Mouse (Mus musculus) hindbrain, embryonic 14.5 days (tissue): Measurements from ENCODE around the gene Gm20431. TPM values are rescaled to one million over a fixed set of nuclear protein-coding genes. Genes with fewer than 3 reads are reported as not detected.

Source experiments
- ATAC-seq: fragments of 200-750 bp; cut with Nextera tagmentation; 2 replicates; pipeline ENCODE4 v1.8.0; 2017; ENCODE audit warnings: moderate number of reproducible peaks, mild to moderate bottlenecking, moderate TSS enrichment, moderate library complexity; ENCODE audit not compliant: low FRiP score
- DNase-seq: peaks from one replicate; pipeline ENCODE4 v3.0.0-alpha.2; 2015; ENCODE audit warnings: low spot score
- H3K27ac ChIP-seq: fragments of 300-500 bp; sonication (generic); 2 replicates; pipeline ENCODE4 v1.5.1; 2014; ENCODE audit warnings: mild to moderate bottlenecking, moderate library complexity
- H3K27me3 ChIP-seq: fragments of 300-500 bp; sonication (generic); 2 replicates; pipeline ENCODE4 v1.6.1; 2014; ENCODE audit warnings: mild to moderate bottlenecking, low read length, mixed read lengths; ENCODE audit not compliant: control insufficient read depth, insufficient read depth
- H3K36me3 ChIP-seq: fragments of 300-500 bp; sonication (generic); replicated peaks from 2 replicates; pipeline ENCODE4 v1.6.1; 2014; ENCODE audit not compliant: control insufficient read depth, insufficient read depth
- H3K4me1 ChIP-seq: fragments of 300-500 bp; sonication (generic); replicated peaks from 2 replicates; pipeline ENCODE4 v1.6.1; 2014; ENCODE audit warnings: antibody characterized with exemption, low read length, mixed read lengths; ENCODE audit not compliant: control insufficient read depth, insufficient read depth
- H3K4me2 ChIP-seq: fragments of 300-500 bp; sonication (generic); replicated peaks from 2 replicates; pipeline ENCODE4 v1.6.1; 2014; ENCODE audit warnings: mild to moderate bottlenecking, moderate library complexity
- H3K4me3 ChIP-seq: fragments of 300-500 bp; sonication (generic); replicated peaks from 2 replicates; pipeline ENCODE4 v1.5.1; 2014; ENCODE audit warnings: mild to moderate bottlenecking, low read length
- H3K9ac ChIP-seq: fragments of 300-500 bp; sonication (generic); 2 replicates; pipeline ENCODE4 v1.6.1; 2014
- H3K9me3 ChIP-seq: fragments of 300-500 bp; sonication (generic); 2 replicates; pipeline ENCODE4 v1.6.1; 2016; ENCODE audit warnings: low read length; ENCODE audit not compliant: control insufficient read depth
- WGBS: fragments of 180-500 bp; shearing (Covaris S2); extraction: QIAGEN DNeasy Blood & Tissue Kit; methylation state at CpG from one replicate; pipeline ENCODE4 v1.1.7; 2014; 5-methylcytosine and 5-hydroxymethylcytosine counted together
- polyA plus RNA-seq: library from polyadenylated mRNA; unstranded; fragments of >200 nt; fragmentation: Nextera tagmentation; extraction: Ambion mirVana; gene quantifications from 2 replicates; pipeline ENCODE4 v1.2.1, GENCODE M21; 2014

The Gm20431 gene
- polyA plus RNA-seq, 1 experiment from 2014 or later = 19.8 TPM

- Histone ChIP-seq H3K4me1 (no peaks in the 10 kb centered on the region), H3K27ac (no peak overlapping the region), H3K27me3 (0 out of 2 replicates have a peak, but pooled peaks cover 3% of the 10 kb centered on the region), H3K9me3 (no peaks in the 10 kb centered on the region), H3K4me3 (no peak overlapping the region), H3K4me2 (no peak overlapping the region), H3K9ac (no peak overlapping the region), H3K36me3 (no peaks in the 10 kb centered on the region)
- 80% methylated on average over 4 of the region's 4 CpGs for WGBS
- ATAC-seq (no peak), DNase-seq (no peak)
Measured at GRCm38 (mm10) chr2:167669398-167669797, 8.1 kb upstream of the Gm20431 start.

GRCm38 (mm10) chr2:167668426-167668825, 7.1 kb upstream of the Gm20431 start:
- 0 out of 2 replicates have a peak, but pooled peaks cover 3% of the 10 kb centered on the region for H3K27me3 ChIP-seq
- no peaks in the 10 kb centered on the region for H3K4me1 ChIP-seq
- H3K36me3 ChIP-seq = no peaks in the 10 kb centered on the region
- WGBS = 83% methylated on average over 5 of the region's 5 CpGs
- H3K9me3 ChIP-seq = no peaks in the 10 kb centered on the region
- no peak overlapping the region for H3K9ac ChIP-seq
- no peak overlapping the region for H3K4me3 ChIP-seq
- no peak for DNase-seq
- no peak overlapping the region for H3K27ac ChIP-seq
- H3K4me2 ChIP-seq = no peak overlapping the region
- no peak for ATAC-seq

- no peak for ATAC-seq
- no peak overlapping the region for H3K4me2 ChIP-seq
- no peaks in the 10 kb centered on the region for H3K9me3 ChIP-seq
- H3K4me1 ChIP-seq = no peaks in the 10 kb centered on the region
- DNase-seq = no peak
- H3K27ac ChIP-seq = no peak overlapping the region
- H3K36me3 ChIP-seq = no peaks in the 10 kb centered on the region
- 0 out of 2 replicates have a peak, but pooled peaks cover 3% of the 10 kb centered on the region for H3K27me3 ChIP-seq
- no peak overlapping the region for H3K4me3 ChIP-seq
- WGBS = 83% methylated on average over 18 of the region's 18 CpGs
- H3K9ac ChIP-seq = no peak overlapping the region
Measured at GRCm38 (mm10) chr2:167665972-167666713, 4.8 kb upstream of the Gm20431 start.

GRCm38 (mm10) chr2:167662713-167663112, 1.4 kb upstream of the Gm20431 start:
- Histone ChIP-seq H3K27ac (no peak overlapping the region), H3K9ac (no peak overlapping the region), H3K4me2 (no peak overlapping the region), H3K4me1 (peaks cover 16% of the 10 kb centered on the region), H3K9me3 (no peaks in the 10 kb centered on the region), H3K36me3 (no peaks in the 10 kb centered on the region), H3K4me3 (no peak overlapping the region), H3K27me3 (0 out of 2 replicates have a peak, but pooled peaks cover 3% of the 10 kb centered on the region)
- 54% methylated on average over 6 of the region's 6 CpGs for WGBS
- ATAC-seq = no peak
- DNase-seq = no peak

- H3K9ac ChIP-seq = peak overlapping the region; percentile 88
- H3K4me2 ChIP-seq = peak overlapping the region; percentile 99
- ATAC-seq (no peak), DNase-seq (no peak)
- H3K4me1 ChIP-seq = peaks cover 16% of the 10 kb centered on the region
- H3K9me3 ChIP-seq = no peaks in the 10 kb centered on the region
- peak overlapping the region; percentile 74; the same call in 1 of the 2 replicates for H3K27ac ChIP-seq
- 0 out of 2 replicates have a peak, but pooled peaks cover 3% of the 10 kb centered on the region for H3K27me3 ChIP-seq
- no peaks in the 10 kb centered on the region for H3K36me3 ChIP-seq
- 0% methylated on average over 12 of the region's 12 CpGs for WGBS
- H3K4me3 ChIP-seq = peak overlapping the region; percentile 94
Measured at GRCm38 (mm10) chr2:167660611-167660971, 705 bp downstream of the Gm20431 start.

- no peak for DNase-seq
Measured at GRCm38 (mm10) chr2:167659847-167660610, 1.3 kb downstream of the Gm20431 start.

GRCm38 (mm10) chr2:167659177-167659846, 2.0 kb downstream of the Gm20431 start:
- WGBS = 80% methylated on average over 10 of the region's 10 CpGs
- no peaks in the 10 kb centered on the region for H3K27me3 ChIP-seq
- no peak overlapping the region for H3K4me3 ChIP-seq

More at GRCm38 (mm10) chr2:167659847-167660610, 1.3 kb downstream of the Gm20431 start:
- H3K4me1 ChIP-seq = peaks cover 16% of the 10 kb centered on the region
- peak overlapping the region; percentile 88 for H3K9ac ChIP-seq
- peak overlapping the region; percentile 94 for H3K4me3 ChIP-seq
- no peak overlapping the region for H3K27ac ChIP-seq
- H3K4me2 ChIP-seq = peak overlapping the region; percentile 99
- 0 out of 2 replicates have a peak, but pooled peaks cover 3% of the 10 kb centered on the region for H3K27me3 ChIP-seq
- no peak for ATAC-seq
- no peaks in the 10 kb centered on the region for H3K9me3 ChIP-seq
- no peaks in the 10 kb centered on the region for H3K36me3 ChIP-seq
- 16% methylated on average over 13 of the region's 13 CpGs for WGBS

GRCm38 (mm10) chr2:167658712-167659111, 2.6 kb downstream of the Gm20431 start:
- Histone ChIP-seq H3K27me3 (no peaks in the 10 kb centered on the region), H3K4me2 (no peak overlapping the region), H3K9me3 (no peaks in the 10 kb centered on the region), H3K4me1 (peaks cover 16% of the 10 kb centered on the region), H3K9ac (no peak overlapping the region), H3K27ac (no peak overlapping the region), H3K36me3 (0 out of 2 replicates have a peak, but pooled peaks cover 6% of the 10 kb centered on the region), H3K4me3 (no peak overlapping the region)
- DNase-seq (no peak), ATAC-seq (no peak)
- 88% methylated on average over 11 of the region's 11 CpGs for WGBS

More at GRCm38 (mm10) chr2:167659177-167659846, 2.0 kb downstream of the Gm20431 start:
- no peaks in the 10 kb centered on the region for H3K9me3 ChIP-seq
- H3K36me3 ChIP-seq = 0 out of 2 replicates have a peak, but pooled peaks cover under 1% of the 10 kb centered on the region
- H3K4me2 ChIP-seq = peak overlapping the region; percentile 99
- DNase-seq (no peak), ATAC-seq (no peak)
- H3K9ac ChIP-seq = no peak overlapping the region
- no peak overlapping the region for H3K27ac ChIP-seq
- peaks cover 16% of the 10 kb centered on the region for H3K4me1 ChIP-seq

- H3K4me1 ChIP-seq = peaks cover 16% of the 10 kb centered on the region
Measured at GRCm38 (mm10) chr2:167657973-167658372, 3.3 kb downstream of the Gm20431 start.

More at GRCm38 (mm10) chr2:167657973-167658372, 3.3 kb downstream of the Gm20431 start:
- WGBS = 91% methylated on average over 4 of the region's 4 CpGs
- Histone ChIP-seq H3K9ac (no peak overlapping the region), H3K36me3 (0 out of 2 replicates have a peak, but pooled peaks cover 8% of the 10 kb centered on the region), H3K9me3 (no peaks in the 10 kb centered on the region), H3K27ac (no peak overlapping the region), H3K4me2 (no peak overlapping the region), H3K27me3 (no peaks in the 10 kb centered on the region), H3K4me3 (no peak overlapping the region)
- DNase-seq = no peak
- no peak for ATAC-seq
